Mouse (Mus musculus) cerebellum, postnatal 10 days (tissue): Measurements from ENCODE around the gene Obsl1.
A peak's percentile ranks its signal among the peaks of the same experiment; 100 is the strongest.

Experiments used
- DNase-seq, 2 experiments: peaks; one replicate each; pipeline ENCODE4 v3.0.0; 2021; ENCODE audit warnings: mixed read lengths in 2 of 2

Obsl1 gene

DNA sequence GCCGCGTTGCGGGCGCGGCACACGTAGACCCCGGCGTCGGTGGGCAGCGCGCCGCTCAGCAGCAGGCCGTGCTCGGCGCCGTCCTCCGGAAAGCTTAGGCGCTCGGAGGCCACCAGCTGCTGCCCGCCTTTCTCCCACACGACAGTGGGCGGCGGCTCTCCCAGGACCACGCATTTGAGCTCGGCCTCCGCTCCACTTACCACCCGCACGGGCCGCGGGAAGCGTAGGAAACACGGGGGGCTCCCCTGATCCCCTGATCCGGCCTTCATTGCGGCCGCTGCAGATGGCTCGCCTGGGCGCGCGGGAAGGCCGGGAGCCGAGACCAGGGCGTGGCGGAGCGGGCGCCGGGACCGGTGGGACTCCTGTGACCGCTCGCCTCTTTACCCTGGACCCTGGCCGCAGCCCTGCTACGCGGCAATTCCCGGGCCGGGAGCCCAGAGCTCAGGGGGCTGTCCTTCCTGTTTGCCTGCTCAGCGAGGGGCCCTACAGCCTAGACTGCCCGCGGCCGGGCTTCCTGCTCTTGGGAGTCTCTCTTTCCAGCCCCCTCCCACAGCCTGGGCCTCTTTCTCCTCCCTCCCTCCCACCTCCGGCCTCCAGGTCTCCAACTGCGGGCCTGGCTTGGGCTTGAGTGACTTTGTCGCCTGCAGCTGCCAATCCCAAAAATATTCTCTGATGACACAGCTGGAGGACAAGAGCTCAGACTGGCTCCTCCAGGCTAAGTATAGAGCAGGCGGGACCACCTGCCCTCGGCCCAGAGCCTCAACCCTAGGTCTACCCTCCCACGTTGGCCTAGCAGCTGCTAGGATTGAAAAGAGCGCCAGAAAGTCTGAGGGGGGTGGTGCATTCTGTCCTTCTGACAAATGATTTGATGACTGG is at the start of gene Obsl1:
Obsl1 (minus strand) TSS at position 497 of the 876 bp plus-strand sequence.
- peak; percentile 80 to 82 for DNase-seq

DNA sequence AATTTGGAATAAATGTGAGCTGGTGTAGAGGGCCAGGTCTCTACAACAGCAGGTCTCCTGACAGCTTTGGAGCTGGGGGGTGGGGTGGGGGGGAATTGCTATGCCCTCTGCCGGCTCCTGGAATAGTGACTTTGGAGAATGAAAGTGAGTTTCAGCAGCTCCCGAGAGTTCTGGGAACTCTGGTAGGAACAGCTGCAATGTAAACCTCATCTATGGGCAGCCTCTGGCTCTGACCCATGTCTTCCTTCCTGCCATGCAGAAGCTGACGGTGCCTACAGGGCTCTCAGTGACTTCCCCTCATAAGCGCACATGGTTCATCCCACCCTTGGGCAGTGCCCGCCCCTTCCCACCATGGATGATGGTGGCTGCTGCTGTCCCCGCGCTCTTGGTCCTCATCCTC is 49.4 kb upstream of the Obsl1 start:
- no peak for DNase-seq

DNA sequence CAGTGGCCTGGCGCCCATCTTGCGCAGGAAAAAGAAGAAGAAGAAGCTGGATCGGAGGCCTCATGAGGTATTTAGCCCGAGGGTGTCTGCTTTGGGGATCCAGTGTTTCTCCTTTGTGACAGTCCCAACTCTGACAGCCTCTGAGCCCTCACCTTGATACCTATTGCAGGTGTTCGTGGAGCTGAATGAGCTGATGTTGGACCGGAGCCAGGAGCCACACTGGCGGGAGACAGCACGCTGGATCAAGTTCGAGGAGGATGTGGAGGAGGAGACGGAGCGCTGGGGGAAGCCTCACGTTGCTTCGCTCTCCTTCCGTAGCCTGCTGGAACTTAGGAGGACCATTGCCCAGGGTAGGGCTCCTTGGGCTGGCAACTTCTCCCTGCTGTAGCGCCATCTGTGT is 44.3 kb upstream of the Obsl1 start:
- DNase-seq: no peak

DNA sequence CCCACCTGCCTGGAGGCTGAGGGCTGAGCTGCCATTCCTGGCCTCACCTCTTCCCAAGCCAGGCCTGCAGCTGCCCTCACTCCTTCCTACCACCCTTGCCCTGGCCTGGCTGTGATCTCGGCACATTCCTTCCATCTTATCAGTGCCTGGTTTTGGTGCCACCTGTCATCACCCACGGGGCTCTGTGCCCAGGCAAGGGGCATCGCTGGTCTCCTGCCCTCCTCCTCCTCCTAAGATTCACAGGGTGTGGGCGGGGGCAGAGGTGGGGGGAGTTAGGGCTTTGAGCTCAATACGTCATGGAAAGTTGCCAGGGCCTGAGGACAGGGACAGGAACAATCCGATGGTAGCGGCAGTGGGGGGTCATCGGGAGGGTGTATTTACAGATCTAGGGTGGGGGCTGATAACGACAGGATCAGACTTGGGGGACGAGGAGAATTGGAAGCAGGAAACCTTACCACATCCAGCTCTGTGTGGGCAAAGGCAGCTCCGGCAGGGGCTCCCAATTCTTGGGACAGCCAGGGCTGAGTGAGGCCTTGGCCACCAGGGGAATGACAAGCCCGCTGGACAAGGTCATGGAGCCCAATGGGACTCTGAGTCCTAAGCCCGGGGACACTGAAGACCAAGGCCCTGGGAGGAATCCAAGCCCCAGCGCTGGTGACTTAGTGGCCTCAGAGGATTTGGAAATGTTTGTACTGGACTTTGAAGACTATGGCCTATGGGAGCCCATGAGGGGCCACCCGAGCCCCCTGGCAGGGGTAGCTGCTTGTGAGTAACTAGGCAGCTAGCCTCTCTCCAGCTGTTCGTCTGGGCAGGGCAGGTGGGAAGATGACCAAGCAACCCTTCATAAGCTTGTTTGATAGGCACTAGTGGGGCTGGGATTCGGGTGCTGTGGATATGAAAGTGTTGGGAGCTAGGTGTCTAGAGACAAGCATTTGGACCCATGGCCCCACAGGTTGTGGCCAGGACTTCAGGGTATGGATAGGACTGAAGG is 43.3 kb upstream of the Obsl1 start:
- no peak for DNase-seq

DNA sequence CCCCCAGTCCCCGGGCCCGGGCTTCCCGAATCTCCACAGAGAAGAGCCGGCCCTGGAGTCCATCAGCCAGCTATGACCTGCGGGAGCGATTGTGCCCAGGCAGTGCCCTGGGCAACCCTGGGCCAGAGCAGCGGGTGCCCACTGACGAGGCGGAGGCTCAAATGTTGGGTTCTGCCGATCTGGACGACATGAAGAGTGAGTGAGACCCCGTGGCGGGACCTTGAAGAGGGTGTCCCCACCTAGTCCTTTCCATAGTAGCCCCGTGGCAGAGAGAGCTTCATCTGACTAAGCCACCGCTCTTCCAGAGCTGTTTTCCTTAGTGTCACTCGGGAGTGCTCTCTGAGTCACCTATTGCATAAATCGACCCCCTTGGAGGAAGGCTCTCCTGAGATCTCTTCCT is 42.6 kb upstream of the Obsl1 start:
- DNase-seq: no peak

DNA sequence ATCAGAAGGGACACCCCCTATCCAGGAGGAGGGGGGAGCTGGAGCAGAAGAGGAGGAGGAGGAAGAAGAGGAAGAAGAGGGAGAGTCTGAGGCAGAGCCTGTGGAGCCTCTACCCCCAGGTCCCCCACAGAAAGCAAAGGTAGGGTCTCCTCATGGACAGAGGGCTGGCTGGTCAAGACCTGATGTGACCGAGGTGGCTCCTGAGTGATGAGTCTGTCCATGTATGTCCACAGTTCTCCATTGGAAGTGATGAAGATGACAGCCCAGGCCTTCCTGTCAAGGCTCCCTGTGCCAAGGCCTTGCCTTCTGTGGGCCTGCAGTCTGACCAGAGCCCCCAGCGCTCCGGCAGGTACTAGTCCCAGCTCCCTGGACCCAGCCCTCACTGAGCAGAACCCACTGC is 41.8 kb upstream of the Obsl1 start:
- no peak for DNase-seq

DNA sequence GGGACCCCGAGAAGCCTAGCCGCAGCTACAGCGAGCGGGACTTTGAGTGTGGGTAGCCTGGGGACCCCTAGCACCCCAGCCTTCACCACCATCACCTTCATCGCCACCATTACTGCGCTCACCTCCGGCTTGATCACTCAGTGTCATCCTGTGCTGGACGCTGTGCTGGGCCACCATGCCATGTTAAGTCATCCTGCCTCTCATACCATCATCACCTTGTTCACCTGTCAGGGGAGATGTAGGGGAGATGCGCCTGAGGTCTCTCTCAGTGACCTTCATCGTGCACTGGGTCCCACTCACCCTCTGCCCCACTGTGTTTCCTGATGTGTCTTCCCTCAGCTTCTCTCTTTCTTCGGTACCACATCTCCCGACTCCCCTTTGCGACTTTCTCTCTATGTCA is 41.1 kb upstream of the Obsl1 start:
- DNase-seq: no peak

DNA sequence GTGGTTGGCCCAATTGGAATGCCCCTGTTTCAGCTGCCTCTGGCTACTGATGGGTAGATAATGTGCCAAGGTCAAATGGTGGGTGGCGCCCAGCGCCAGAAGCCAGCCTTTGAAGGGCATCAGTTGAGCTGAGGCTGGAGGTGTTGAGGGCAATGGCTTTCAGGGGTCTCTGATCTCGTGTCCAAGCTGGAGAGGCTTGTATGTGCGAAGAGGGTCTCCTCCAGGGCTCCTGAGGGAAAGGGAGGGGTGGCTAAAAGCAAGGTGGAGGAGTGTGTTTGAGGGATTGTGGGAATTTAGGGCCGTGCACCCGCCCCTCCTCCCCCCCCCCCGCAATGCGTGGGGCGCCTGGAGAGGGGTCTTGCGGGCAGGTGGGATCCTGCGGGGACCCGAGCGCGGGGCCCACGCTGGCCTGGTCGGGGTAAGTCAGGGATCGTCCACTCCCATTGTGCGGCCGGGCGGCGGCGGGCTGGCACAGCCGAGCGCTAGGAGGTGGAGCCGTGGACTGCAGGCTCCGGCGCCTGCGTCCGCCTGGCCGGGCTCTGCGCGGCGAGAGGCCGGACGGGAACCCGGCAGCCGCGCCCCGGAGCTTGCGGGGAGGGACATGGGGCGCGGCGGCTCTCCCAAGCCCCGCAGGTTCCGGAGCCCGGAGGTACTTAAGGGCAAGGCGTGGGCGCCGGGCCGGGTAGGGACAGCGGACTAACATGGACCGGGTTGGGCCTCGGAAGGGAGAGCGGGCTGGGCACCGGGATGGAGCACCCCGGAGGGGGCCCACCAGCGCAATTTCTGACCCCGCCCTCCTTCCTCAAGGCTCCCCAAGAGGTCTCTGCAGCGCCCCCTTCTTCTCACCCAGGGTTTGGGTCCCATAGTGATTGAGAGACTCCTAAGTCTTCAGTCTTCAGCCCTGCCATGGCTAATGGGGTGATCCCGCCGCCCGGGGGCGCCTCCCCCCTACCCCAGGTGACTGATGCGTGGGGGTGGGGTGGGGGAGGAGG is 40.0 kb upstream of the Obsl1 start, which contains the start of gene Slc4a3:
Slc4a3 (plus strand) TSS at position 302 of the 992 bp plus-strand sequence.
- peak; percentile 83 for DNase-seq

DNA sequence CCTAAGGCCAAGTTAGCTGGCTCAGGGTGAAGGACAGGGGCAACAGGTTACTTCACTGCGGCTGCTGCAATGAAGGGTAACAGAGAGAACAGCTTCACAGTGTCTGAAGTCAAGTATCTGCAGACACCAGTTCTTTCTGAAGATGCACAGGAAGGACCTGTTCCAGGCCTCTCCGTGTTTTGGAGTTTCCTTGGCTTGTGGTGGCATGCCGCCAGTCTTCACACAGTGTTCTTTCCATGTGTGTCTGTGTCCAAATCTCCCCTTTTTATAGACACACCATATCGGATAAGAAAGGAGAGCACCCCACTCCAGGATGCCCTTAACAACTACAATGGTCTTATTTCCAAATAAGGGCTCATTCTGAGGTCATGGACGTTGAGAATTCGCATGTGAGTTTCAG is 38.1 kb upstream of the Obsl1 start:
- DNase-seq: no peak

DNA sequence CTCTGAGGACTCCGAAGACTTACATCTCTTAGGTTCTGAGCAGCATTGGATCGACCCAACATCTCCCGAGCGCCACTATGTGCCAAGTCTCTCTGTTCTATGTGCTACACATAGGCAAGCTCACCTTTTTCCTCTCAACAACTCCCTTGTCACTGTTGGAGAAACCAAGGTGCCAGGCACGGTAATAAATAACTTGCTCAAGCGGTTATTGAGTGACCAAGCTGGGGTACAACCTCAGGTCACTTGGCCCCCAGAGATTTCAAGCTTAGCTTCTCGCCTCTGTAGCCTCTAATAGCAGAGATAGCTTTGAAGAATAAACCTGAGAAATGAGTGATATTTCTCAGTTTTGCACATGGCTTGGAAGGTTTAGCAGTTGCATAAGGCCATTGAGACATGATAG is 35.2 kb upstream of the Obsl1 start:
- no peak for DNase-seq

DNA sequence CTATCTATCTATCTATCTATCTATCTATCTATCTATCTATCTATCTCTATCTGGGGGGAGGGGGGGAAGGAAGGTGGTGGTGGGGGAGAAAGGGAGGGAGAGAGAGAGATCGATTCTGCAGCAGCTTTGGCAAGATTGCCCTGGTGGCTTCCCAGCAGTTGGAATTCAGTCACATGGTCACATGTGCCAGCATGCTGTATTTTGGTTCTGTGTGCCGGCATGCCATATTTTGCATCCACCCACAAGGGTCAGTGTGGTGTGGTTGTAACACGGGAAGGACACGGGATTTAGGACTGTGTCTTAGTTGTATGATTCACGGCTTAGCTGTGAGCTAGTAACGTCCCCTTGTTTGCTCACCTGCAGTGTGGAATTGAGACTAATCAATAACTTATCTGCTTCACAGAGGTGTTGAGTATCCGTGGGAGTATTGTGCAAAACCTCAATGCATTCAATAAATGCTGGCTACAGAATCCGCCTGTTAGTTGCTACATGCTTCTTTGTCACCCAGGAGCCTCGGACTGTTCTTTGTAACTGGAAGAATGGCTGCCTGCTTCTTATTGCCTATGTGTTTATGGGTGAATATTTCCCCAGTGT is 32.4 kb upstream of the Obsl1 start:
- DNase-seq: no peak

DNA sequence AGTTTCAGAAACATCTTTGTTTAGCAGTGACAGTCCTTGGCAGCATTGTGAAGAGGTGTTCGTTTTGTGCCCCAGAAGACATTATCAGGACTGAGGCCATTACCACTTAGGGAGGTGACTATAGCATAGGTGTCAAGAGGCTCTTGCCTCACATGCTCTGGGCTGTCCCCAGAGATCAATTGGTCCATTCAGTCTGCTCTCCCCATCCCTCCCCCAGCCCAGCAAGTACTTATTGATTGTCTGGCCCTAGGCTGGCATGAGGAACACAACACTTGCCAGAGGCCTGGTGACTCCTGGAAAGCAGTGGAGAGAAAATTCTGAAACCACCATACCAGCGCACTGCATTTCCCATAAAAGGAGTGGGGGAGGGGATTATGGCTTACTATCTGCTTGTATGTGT is 31.3 kb upstream of the Obsl1 start:
- DNase-seq: no peak

DNA sequence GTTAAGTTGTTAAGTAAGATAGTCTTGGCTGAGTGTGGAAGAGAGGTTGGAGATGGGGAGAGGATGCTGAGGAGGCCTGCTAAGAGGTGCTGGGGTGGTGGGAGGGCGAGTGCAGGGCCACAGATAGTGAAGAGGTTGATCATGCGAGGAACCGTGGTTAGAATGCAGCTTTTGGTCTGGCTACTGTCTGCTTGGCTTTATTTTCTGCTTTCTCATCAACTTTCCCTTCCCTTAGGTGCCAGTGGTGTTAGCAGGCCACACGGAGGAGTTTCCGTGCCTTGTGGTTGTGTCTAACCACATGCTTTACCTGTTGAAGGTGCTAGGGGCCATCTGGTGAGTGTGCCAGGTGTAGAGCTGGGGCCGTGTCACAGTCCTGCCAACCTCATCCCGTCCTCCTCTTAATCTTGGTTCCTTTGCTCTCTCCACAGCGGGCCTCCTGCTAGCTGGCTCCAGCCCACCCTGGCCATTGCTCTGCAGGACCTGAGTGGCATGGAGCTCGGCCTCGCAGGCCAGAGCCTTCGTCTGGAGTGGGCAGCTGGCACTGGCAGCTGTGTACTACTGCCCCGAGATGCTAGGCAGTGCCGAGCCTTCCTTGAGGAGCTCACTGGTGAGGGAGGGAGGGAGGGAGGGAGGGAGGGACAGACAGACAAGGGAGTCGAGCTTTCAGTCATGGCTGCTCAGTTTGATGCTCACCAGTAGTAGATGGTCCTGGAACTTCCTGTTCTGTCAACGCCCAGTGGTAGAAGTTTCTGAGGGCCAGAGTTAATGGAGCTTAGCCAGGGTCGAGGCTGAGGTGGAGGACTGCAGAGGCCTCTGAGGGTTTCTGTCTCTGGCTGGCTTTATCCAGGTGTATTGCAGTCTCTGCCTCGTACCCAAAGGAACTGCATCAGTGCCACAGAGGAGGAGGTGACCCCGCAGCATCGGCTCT is 27.3 kb upstream of the Obsl1 start:
- no peak for DNase-seq

DNA sequence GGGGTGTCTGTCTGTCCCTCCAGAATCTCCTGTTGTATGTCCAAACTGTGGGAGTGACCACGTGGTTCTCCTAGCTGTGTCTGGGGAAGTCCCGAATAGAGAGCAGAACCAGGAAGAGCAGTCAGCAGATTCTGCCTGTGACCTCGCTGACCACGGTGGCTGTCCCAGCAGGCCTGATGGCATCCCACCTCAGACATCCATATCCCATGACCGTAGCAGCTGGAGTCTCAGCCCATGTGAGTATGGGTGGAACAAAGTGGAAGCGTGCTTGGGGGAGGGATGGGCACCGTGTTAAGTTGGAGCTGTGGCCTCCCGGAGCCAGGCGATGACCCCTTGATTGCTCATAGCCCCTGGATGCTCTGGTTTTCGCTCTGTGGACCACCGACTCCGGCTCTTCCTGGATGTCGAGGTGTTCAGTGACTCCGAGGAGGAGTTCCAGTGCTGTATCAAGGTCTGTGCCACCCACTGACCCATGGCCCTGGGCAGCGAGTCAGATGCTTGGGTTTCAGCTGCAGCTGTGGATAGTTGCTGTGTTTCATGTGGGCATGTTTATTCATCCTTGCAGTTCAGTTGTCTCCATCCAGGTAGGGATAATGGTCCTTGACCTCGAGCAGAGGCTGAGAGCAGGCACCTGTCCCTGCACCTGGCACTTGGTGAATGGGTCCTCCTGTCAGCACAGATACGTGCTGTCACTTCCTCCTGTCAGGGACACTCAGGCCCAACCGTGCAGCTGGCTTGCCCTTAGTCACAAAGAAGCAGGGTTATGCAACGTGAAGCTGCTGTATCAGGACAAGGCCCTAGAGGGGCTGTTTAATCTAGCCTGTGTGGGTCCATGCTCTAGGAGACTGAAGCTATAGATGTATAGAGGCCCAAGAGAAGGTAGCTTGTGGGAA is 26.3 kb upstream of the Obsl1 start:
- DNase-seq: no peak

DNA sequence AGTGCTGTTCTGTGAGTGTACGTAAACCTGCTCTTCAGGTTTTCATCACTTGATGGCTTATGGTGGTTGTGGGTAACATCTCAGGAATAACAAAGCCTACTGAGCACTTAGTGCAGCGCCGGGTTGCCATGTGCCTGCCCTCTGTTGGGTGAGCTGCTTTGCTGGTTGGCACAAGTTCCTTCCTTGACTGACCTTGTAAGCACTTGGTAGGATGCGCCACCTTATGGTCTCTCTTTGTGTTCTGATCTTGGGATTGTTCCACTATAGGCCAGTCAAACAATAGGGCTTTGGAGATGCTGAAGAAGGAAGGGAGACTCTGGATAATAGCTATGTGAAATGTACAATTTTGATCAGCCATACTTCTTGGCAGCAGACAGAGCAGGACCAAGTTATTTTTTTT is 24.3 kb upstream of the Obsl1 start:
- no peak for DNase-seq

DNA sequence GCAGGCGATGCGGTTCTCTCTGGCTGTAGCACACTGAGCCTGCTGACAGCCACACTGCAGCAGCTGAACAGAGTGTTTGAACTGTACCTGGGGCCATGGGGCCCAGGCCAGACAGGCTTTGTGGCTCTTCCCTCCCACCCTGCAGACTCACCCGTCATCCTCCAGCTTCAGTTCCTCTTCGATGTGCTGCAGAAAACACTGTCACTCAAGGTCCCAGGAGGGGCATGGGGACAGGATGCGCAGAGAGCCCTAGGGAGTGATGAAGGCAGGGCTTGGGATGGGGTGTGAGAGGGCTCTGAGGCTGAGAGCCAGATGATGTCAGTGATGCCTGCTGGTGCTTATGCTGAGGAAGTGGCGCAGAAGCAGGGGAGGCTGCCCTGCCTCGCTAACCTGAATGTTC is 18.4 kb upstream of the Obsl1 start:
- no peak for DNase-seq

DNA sequence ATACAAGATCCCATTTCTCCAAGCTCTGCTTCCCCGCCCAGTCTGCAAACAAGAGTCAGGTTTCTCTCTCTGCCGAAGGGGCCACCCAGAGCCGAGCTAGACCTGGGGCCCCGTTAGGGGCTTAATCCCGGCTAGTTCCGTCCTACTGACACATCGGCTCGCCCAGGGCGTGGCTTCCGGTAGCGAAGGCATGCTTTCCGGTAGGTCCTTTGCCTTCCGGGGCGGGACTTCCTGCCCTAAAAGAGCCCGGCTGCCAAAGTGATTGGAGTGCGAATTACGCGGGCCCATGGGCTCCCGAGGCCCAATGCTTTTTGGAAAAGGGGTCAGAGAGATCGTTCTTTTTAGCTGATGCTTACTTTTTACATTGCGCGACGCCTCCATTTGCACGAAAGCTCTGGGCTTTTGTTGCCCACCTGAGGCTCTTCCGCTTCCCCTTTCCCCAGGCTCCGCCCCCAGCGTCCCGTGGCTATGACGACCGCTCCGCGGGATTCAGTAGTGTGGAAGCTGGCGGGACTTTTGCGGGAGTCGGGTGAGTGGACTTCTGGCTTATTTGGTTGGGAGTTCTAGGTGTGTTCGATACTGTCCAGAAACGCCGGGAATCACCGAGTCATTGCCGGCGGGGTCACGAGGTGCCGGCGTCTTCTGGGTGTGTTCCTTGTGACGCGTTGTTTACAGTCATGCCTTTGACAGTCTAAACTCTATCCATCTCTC is 15.2 kb upstream of the Obsl1 start, which contains the start of gene Stk11ip:
Stk11ip (plus strand) TSS at position 209 of the 711 bp plus-strand sequence.
- peak; percentile 93 to 94 for DNase-seq

DNA sequence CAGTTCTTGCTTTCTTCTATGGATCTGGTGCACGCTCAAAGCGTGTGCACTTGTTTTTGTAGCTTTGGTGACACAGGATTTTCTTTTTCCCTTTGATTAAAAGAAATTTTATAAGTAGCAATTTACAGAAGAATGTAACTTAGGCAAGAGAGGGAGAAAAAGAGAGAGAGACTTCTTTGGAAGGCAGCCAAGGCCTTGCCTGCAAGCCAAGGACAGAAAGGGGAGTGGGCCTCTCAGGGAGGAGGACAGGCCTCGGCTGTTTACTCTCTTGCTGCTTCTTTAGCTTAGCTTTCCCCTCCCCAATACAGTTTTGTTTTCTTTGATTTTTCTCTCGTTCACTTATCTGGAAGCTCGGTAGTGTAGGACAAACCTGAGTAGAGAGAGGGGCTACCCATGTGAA is 13.3 kb upstream of the Obsl1 start:
- no peak for DNase-seq

DNA sequence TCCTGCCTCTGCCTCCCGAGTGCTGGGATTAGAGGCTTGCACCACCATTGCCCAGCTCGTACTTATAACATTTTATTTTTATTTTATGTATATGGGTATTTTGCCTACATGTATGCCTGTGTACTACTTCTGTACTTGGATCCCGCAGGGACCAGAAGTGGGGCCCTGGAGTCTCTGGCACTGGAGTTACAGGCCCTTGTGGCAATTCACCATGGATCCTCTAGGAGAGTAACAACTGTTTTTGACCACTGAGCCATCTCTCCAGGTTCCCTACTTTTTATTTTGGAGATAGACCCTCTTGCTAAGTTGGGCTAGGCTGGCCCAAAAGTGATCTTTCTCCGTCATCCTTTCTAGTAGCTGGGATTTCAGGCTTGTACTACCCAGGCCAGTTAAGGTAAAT is 12.2 kb upstream of the Obsl1 start:
- DNase-seq: no peak
